Mouse (Mus musculus): ENCODE data around the gene Mill2. TPM values are rescaled to one million over a fixed set of nuclear protein-coding genes. Genes with fewer than 3 reads are reported as not detected.
"Not testable (repeated sequence)": the region's sequence is repeated elsewhere in the genome, so short reads cannot be mapped to it uniquely, and the experiment has no call there.

Gene Mill2
- total and polyA plus RNA-seq, 3 experiments = not detected

GRCm38 (mm10) chr7:18862801-18863200, 23.0 kb downstream of the Mill2 start:
- no peak for TF ChIP-seq TCF12 (IDR thresholded peaks at IDR 0.05; ENCODE audit: low read depth, low read length)
- no peak for TF ChIP-seq POLR2AphosphoS2 (IDR thresholded peaks at IDR 0.05; ENCODE audit: low read depth, low read length)
- no peak for TF ChIP-seq JUN (IDR thresholded peaks at IDR 0.05; ENCODE audit: insufficient read depth, low read depth, low read length)
- TF ChIP-seq RAD21 (IDR thresholded peaks at IDR 0.05; ENCODE audit: low read depth, low read length) = no peak
- TF ChIP-seq ZMIZ1 (IDR thresholded peaks at IDR 0.05; ENCODE audit: low read depth, low read length) = no peak
- TF ChIP-seq MAFK (IDR thresholded peaks at IDR 0.05; ENCODE audit: insufficient replicate concordance, low read length) = no peak
- no peak for TF ChIP-seq GABPA (IDR thresholded peaks at IDR 0.05; ENCODE audit: insufficient replicate concordance, low read depth, low read length)
- no peak for TF ChIP-seq MXI1 (IDR thresholded peaks at IDR 0.05; ENCODE audit: low read depth, low read length)
- TF ChIP-seq MAX (IDR thresholded peaks at IDR 0.05; ENCODE audit: low read length) = no peak
- Histone ChIP-seq H3K4me2 (ENCODE audit: insufficient read depth, low read depth, poor library complexity, severe bottlenecking) (no peak overlapping the region), H3K9me3 (replicated peaks; ENCODE audit: low read length) (peaks cover 18% of the 10 kb centered on the region), H3K27me3 (replicated peaks) (peaks cover 65% of the 10 kb centered on the region), H3K4me1 (ENCODE audit: control insufficient read depth in 1 of 2, insufficient read depth in 2 of 2) (no peaks in the 10 kb centered on the region), H3K79me2 (replicated peaks; ENCODE audit: control insufficient read depth, extremely low read depth, insufficient read depth, poor library complexity, severe bottlenecking) (no peaks in the 10 kb centered on the region), H3K9ac (ENCODE audit: insufficient read depth, low read depth) (no peak overlapping the region), H3K27ac (ENCODE audit: insufficient read depth, low read depth) (no peak overlapping the region), H3K36me3 (replicated peaks in 1 of 2; ENCODE audit: control insufficient read depth in 1 of 2, insufficient read depth in 1 of 2, low read length in 1 of 2) (no peaks in the 10 kb centered on the region), H3K4me3 (replicated peaks in 1 of 3; ENCODE audit: low read depth in 2 of 3, low read length in 2 of 3, poor library complexity in 1 of 3) (no peak overlapping the region)
- dilution Hi-C loops (cut with MboI; ENCODE audit: extremely low pct_ligation_motif_present, extremely low pct_unique_long_range_greater_than_20kb, low sequenced_read_pairs) = no loop called here
- DNase-seq (ENCODE audit: extremely low read depth) = no peak
- in situ Hi-C loops (cut with MboI; ENCODE audit: low pct_ligation_motif_present, low pct_unique_long_range_greater_than_20kb, low sequenced_read_pairs) = no loop called here

- H3K4me3 ChIP-seq (replicated peaks in 1 of 3; ENCODE audit: low read depth in 2 of 3, low read length in 2 of 3, poor library complexity in 1 of 3) = no peak overlapping the region
- in situ Hi-C loops (cut with MboI; ENCODE audit: low pct_ligation_motif_present, low pct_unique_long_range_greater_than_20kb, low sequenced_read_pairs) = no loop called here
Observed at GRCm38 (mm10) chr7:18868491-18868890, 28.7 kb downstream of the Mill2 start.

GRCm38 (mm10) chr7:18871031-18871430, 31.3 kb downstream of the Mill2 start, which contains the start of gene Pglyrp1:
TSS of gene Pglyrp1 (plus strand) at chr7:18871331.
- H3K4me1 ChIP-seq (ENCODE audit: control insufficient read depth in 1 of 2, insufficient read depth in 2 of 2); H3K4me2 ChIP-seq (ENCODE audit: insufficient read depth, low read depth, poor library complexity, severe bottlenecking); H3K79me2 ChIP-seq (replicated peaks; ENCODE audit: control insufficient read depth, extremely low read depth, insufficient read depth, poor library complexity, severe bottlenecking); H3K36me3 ChIP-seq (replicated peaks in 1 of 2; ENCODE audit: control insufficient read depth in 1 of 2, insufficient read depth in 1 of 2, low read length in 1 of 2); H3K4me3 ChIP-seq (replicated peaks in 1 of 3; ENCODE audit: low read depth in 2 of 3, low read length in 2 of 3, poor library complexity in 1 of 3); H3K9ac ChIP-seq (ENCODE audit: insufficient read depth, low read depth); H3K9me3 ChIP-seq (replicated peaks; ENCODE audit: low read length); dilution Hi-C loops (cut with MboI; ENCODE audit: extremely low pct_ligation_motif_present, extremely low pct_unique_long_range_greater_than_20kb, low sequenced_read_pairs); DNase-seq (ENCODE audit: extremely low read depth); H3K27ac ChIP-seq (ENCODE audit: insufficient read depth, low read depth): not testable (repeated sequence)
- in situ Hi-C loops (cut with MboI; ENCODE audit: low pct_ligation_motif_present, low pct_unique_long_range_greater_than_20kb, low sequenced_read_pairs) = loop anchor here (10.0 kb wide), 1 partner anchor 126 kb away; no protein-coding TSS in a partner anchor
- peaks cover 46% of the 10 kb centered on the region for H3K27me3 ChIP-seq (replicated peaks)

More at GRCm38 (mm10) chr7:18868491-18868890, 28.7 kb downstream of the Mill2 start:
- Histone ChIP-seq H3K27ac (ENCODE audit: insufficient read depth, low read depth) (no peak overlapping the region), H3K4me2 (ENCODE audit: insufficient read depth, low read depth, poor library complexity, severe bottlenecking) (no peak overlapping the region), H3K4me1 (ENCODE audit: control insufficient read depth in 1 of 2, insufficient read depth in 2 of 2) (peaks cover 0 to 6% of the 10 kb centered on the region in 2 experiments; a peak in 2 of 4 replicates), H3K79me2 (replicated peaks; ENCODE audit: control insufficient read depth, extremely low read depth, insufficient read depth, poor library complexity, severe bottlenecking) (no peaks in the 10 kb centered on the region), H3K27me3 (replicated peaks) (peaks cover 47% of the 10 kb centered on the region), H3K9ac (ENCODE audit: insufficient read depth, low read depth) (no peak overlapping the region), H3K9me3 (replicated peaks; ENCODE audit: low read length) (peaks cover 20% of the 10 kb centered on the region), H3K36me3 (replicated peaks in 1 of 2; ENCODE audit: control insufficient read depth in 1 of 2, insufficient read depth in 1 of 2, low read length in 1 of 2) (no peaks in the 10 kb centered on the region)
- TF ChIP-seq ZNF384 (IDR thresholded peaks at IDR 0.05; ENCODE audit: low read depth, low read length) (peak; percentile 70), NELFE (IDR thresholded peaks at IDR 0.05; ENCODE audit: low read depth, low read length) (no peak), SMC3 (IDR thresholded peaks at IDR 0.05; ENCODE audit: low read depth, low read length) (no peak), CTCF (conservative IDR thresholded peaks at IDR 0.05 in 1 of 2, IDR thresholded peaks at IDR 0.05 in 1 of 2; ENCODE audit: low read depth in 2 of 2, low read length in 2 of 2) (peak; percentile 31 to 36; a peak in 3 of 4 replicates), NRF1 (IDR thresholded peaks at IDR 0.05; ENCODE audit: low read depth, low read length) (no peak)
- DNase-seq (ENCODE audit: extremely low read depth) = no peak
- dilution Hi-C loops (cut with MboI; ENCODE audit: extremely low pct_ligation_motif_present, extremely low pct_unique_long_range_greater_than_20kb, low sequenced_read_pairs) = no loop called here

Data from CH12.LX (cell line).